Mouse (Mus musculus): ENCODE results near the gene Src.

Src gene

DNA sequence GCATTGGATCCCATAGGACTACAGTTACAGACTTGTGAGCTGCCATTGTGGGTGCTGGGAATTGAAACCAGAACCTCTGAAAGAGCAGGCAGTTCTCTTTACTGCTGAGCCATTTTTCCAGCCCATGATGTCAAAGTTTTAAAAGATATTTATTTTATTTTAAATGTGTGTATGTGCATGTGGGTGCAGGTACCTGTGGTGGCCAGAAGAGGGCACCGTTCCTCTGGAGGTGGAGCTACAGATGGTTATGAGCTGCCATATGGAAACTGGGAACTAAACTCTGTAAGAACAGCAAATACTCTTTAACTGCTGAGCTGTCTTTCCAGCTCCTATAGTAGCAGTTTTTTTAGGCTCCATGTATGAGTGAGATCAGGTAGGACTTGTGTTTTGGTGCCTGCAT, 23.1 kb downstream of the Src start:
- no peak for DNase-seq

DNA sequence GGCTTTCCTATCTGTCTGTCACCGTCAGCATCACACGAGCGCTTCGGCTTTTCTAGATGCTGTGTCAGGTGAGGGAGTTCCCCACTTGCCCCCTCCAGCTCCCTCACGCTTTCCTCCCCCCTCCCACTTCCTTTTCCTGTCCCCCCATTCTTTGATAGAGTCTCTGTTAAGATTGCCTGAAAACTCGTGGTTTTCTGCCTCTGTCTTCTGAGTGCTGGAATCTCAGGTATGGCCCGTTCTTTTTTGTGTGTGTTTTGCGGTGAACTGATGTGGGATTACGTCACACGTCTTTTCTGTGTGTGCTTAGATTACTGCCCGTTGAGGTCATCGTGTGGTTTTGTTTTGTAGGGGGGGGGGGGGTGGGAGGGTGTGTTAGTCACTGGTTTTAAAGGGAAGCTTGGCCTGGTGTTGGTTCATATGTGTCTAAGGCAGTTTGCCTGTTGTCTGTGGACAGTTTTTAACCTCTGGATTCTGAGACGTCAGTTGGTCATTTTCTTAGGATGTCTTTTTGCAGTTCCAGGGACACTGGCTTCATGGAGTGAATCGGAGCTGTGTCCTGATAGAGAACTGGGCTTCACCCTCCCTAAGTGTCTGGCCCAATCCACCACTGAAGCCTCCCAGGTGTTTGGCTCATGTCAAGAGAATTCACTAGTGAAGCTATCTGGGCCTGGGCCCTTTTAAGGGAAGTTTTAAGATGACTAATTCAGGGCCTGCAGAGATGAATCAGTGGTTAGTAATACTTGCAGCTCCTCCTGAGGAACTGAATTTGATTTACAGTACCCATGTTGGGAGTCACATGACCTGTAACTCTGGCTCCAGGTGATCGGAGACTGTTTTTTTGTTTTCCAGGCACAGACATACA, 29.3 kb downstream of the Src start:
- DNase-seq = no peak

DNA sequence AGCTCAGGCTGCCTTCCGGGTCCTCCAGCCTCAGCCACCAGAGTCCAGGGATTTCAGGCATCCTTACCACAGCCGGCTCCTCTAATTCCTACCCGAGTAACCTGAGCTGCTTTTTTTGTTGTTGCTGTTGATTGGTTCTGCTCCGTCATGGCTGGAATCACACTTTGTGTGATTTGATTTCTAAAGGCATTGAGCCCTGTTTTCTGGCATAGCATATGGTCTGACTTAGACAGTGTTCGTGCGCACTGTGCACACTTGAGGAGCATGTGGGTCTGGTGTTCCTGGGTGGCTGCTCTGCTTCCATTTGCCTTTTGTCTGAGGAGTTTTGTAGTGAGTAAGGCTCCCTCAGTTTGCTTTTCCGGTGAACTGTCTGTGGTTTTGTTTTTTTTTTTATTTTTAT, 30.1 kb downstream of the Src start:
- DNase-seq = no peak

DNA sequence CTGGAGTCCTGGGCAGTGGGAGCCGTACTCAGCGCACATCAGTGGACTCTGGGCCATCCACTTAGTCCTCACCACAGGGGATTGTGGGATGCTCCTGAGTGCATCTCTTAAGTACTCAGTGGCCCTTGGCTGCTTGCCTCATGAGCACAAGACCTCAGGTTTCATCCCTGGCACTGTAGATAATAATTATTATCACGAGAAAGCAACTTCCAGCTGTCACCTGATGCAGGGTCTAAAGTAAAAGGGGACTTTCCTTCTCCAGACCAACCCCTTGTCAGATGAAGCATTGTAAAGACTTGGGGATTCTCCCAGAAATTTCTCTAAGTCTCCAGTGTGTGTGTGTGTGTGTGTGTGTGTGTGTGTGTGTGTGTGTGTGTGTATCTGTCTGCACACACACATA, 32.7 kb downstream of the Src start:
- DNase-seq = no peak

DNA sequence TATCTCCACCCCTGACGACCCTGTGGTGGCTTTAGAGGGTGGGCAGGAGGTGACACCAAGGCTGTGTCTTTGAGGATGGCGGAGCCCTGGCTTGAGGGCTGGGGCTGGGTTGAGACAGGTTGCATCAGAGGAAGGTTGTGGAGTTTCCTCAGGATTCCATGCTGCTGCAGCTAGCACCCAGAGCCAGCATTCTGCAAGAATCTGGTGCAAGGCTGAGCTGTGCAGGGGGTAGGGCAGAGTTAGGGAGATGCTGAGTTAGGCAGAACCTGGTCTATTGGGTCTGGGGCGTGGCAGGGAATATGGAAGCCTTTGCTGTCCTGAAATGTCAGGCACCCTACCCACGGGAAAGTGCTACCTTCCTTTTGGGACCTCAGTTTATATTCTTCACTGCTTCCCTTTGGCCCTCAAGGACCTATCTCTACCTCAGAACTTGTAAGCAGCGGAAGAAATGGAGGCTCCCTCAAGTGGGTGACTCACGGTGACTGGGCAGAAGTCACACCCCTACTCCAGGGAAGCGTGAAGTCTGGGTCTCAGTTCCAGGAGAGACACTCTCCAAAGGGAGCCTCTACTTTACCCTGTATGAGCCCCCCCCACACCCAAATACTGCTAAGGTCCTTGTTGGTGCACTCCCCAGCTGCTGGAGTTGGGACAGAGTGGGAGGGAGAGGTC, 33.3 kb downstream of the Src start:
- no peak for DNase-seq

DNA sequence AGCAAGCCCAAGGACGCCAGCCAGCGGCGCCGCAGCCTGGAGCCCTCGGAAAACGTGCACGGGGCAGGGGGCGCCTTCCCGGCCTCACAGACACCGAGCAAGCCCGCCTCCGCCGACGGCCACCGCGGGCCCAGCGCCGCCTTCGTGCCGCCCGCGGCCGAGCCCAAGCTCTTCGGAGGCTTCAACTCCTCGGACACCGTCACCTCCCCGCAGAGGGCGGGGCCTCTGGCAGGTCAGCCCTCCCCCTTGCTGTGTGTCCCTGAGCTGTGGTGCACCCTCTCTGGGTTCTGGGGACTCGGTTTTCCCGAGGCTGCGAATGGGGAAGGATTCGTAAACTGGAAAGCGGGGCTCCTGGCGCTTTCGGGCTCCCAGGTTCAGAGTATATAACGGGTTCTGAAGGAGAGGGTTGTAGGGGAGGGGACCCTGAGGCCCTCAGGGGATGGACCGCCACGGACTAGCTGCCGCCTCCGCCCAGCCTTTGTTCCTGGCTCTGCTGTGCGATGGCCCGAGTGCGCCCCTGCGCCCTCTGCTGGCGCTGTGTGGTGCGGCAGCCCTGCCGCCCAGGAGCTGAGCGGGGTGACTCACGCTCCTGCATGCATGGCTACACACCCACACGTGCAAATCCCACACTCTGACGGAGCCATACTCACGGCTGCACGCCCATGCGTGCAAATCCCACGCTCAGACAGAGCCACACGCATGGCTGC, 39.0 kb downstream of the Src start:
- peak; percentile 96 to 97 for DNase-seq

DNA sequence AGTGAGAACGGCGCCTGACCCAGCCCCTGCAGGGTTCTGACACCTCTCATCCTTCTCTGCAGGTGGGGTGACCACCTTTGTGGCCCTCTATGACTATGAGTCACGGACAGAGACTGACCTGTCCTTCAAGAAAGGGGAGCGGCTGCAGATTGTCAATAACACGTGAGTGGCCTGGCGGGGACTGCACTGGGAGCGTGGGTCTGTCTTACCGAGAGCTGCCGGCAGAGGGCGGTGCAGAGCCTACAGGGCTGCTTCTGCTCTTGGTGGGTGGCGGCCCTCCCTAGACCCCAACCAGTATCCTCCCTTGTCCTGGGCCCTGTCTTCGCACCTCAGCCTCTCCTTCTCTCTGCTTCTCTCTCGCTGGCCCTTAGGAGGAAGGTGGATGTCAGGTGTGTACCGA, 40.2 kb downstream of the Src start:
- DNase-seq = peak; percentile 89 to 96

DNA sequence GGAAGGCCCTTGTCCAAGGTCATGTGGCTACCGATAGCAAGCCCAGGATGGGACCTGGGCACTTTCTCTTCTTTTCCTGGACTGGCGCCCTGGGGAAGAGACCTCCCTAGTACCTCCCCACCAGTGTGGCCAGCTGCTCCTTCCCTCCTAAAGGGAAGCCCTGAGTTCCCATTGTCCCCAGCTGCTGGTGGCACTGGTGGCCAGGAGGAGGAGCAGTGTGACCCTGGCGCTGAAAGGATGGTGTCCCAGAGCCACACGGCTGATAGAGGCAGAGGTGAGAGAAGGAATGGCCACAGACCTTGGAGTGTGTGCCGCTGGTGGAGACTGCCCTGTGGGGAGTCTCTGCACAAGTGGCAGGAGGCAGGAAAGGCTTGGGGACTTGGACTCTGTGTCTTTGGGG, 41.5 kb downstream of the Src start:
- peak in 1 of 2 experiments; percentile 36 for DNase-seq

DNA sequence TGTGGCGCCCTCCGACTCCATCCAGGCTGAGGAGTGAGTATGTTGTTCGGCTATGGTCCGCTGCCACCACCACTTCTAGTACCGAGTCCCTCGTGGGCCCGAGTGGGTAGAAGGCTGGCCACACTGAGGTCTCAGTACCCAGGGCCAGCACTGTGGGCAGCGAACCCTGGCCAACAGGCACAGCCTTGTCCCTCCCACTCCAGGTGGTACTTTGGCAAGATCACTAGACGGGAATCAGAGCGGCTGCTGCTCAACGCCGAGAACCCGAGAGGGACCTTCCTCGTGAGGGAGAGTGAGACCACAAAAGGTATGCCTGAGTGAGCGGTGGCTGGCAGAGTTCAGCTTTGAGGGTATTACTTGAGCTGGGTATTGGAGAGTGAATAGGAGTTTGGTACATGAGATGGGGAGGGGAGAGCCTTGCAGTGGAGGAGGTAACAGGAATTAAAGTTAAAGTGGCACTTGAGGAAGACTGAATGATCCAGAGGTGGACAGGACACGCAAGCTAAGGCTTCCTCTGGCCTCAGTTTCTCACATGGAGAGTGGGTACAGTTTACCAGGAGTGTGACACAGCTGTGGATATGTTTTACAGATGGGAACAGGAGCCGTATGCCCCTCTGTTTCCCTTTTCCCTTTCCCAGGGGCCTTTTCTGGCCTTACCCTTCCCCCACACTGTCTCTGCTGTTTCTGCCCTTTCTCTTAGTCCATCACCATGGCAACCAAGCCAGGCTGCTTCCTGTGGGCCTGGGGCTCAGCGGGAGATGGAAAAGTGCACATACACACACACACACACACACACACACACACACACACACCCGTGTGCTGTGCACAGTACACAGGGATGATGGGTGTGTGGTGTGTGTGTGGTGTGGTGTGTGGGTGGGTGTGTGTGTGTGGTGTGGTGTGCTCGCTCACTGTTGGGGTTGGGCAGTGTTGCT, 44.8 kb downstream of the Src start:
- peak in 1 of 2 experiments; percentile 61 for DNase-seq

DNA sequence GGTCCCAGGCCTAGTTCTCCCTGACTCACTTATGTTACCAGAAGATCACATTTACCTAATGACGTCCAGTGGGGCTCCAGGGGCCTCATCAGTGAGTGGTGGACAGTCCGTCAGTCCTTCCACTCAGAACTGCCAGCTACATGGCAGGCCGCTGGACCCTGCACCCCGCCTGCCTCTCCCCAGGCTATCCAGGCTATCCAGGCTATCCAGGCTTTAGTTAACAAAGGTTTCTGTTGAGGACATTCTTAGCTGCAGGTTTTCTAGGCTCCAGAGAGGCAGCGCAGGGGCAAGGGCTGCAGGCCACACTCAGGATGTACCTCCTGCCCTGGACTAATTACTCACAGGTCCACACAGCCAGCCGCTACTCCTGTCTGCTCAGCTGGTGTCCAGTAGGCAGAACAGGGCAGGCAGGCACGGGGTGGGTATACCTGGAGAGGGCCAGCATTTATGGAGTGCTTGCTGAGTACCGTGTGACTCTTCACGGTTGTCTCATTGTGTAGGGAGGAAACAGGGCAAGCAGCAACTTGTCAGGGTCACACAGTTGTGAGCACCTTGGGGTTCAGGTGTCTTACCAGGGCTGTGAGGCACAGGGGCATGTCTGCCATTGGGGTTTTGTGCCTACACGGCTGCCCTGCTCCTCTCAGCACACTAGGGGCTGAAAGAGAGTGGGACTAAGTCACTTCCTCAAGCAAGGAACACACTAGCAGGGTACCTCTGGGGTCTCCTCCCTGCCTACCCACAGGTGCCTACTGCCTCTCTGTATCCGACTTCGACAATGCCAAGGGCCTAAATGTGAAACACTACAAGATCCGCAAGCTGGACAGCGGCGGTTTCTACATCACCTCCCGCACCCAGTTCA, 45.9 kb downstream of the Src start:
- peak in 1 of 2 experiments; percentile 6 for DNase-seq

DNA sequence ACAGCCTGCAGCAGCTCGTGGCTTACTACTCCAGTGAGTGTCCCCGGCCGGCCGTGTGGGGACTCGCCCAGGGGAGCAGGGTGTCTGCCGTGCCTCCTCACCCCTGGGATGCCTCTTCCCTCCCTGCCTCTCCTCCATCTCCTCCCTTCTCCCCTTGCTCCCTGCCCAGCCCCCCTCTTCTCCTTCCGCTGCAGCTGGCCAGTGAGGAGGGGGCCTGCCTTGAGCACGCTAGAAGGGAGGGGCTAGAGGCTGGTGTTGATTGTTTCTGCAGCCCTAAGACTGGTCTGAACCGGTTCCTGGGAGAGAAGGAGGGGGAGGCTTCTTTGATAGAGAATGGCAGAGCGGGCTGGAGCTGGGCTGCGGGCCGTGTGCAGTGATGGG, 46.5 kb downstream of the Src start:
- peak in 1 of 2 experiments; percentile 44 for DNase-seq

DNA sequence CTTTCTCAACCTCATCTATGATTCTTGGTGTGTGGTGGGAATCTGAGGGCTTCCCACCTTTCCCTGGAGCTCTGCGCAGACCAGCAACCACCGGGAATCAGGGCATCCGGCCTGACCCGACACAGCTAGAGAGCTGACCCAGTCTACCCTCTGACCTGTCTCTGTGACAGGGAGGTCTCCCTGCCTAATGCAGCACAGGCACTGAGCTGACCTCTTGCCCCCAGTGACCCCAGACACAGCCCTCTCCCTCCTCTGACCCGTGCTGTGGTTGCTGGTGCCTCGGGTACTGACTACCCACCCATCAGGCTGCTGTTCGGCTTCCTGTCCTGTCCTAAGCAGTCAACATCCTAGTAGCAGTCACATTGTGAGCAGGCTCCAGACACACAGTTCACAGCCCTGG, 48.6 kb downstream of the Src start:
- DNase-seq = no peak

DNA sequence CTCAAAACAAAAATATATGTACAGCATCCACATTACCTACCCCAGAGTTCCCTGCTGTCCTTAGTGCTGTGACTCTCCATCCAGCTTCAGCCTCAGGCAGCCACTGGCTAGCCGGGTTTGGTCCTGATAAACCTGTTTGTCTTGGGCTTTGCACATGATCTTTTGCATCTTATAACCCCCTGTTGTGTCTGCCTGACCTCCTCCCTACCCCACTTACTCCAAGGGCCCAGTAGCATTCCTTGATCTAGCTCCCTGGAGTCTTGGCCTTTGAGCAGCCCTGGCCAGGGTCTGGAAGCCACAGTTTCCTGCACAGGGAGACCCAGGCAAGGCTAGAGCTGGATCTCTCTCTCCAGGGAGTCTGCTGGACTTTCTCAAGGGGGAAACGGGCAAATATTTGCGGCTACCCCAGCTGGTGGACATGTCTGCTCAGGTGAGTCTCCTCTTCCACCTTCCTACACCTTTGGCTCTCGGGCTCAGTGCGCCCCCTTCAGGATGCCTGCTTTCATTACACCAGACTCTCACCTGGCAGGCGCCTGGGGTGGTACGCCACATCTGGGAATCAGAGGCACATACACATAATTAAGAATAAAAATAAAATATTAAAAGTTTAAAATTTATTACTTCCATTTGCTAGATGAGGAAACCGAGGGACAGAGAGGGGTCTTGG, 50.0 kb downstream of the Src start:
- peak in 1 of 2 experiments; percentile 48 for DNase-seq

DNA sequence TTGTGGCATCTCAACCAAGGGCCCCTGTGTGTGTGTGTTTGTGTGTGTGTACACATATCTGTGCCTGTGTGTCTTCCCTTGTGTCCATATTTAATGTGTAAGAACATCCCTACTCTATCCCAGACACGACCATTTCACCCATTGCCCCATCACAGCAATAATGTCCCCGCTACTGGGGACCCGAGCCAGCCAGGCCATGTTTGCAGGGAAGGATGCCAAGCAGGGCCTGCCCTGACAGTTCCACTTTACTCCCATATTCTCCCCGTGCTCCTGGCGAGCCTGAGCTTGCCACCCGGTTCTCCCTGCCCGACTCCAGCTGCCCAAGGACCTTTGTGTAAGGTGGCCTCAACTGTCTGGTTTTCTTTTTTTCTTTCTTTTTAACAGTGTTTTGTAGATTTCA, 53.0 kb downstream of the Src start:
- peak; percentile 44 to 52 for DNase-seq

DNA sequence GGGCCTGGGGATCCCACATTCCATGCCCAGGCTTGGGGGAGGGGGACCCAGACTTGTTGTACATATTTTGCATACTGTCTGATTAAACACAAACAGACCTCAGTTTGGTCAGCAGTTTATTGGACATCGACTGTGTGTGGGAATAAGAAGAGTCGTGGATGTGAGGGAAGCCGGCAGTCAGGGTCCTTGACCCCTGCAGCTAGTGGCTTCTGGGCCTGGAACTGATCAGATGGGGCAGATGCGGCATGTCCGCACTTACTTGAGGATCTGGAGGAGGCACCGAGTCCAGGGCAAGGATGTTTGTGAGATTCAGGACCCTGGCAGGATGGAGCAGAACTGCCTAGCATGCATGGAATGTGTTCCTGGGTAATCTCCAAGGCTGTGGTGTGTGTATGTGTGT, 53.5 kb downstream of the Src start:
- no peak for DNase-seq

DNA sequence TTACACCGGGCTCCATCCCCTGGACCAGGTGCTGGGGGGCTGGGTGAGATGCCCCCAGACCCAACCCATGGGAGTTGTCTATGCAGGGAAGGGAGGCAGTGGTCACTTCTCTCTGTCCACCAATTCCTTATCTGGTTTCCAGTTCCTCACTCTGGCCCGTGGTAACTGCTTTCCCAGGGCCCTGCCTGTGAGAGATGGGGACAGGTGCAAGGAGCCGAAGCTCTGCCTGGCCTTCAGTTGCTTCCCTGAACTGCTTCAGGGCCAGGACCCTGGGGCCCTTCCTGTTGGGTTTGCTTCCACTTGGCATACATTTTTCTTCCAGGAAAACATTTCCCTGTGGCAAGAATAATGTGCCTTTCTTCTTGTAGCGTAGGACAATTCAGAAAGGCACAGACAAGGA, 54.2 kb downstream of the Src start:
- no peak for DNase-seq

DNA sequence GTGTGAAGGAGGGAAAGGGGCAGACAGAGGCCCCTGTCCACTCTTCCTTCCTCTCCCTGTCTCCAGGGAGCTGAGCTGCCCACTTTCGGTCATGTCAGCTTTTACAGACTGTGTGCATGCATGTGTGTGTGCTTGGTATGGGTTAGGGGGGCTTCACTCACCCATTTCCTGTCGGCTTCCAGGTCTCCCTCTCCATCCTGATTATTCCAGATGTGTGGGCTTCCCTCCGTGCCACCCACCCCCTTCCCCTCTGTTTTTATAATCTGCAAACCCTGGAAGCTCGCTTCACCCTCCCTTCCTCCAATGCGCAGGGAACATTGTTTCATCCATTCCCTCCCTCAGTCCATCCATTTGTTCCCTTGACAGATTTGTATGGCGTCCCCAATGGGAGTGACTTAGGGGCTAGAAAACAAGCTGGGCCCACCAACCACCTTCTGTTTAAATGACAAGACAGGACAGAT, 56.1 kb downstream of the Src start:
- DNase-seq = no peak

DNA sequence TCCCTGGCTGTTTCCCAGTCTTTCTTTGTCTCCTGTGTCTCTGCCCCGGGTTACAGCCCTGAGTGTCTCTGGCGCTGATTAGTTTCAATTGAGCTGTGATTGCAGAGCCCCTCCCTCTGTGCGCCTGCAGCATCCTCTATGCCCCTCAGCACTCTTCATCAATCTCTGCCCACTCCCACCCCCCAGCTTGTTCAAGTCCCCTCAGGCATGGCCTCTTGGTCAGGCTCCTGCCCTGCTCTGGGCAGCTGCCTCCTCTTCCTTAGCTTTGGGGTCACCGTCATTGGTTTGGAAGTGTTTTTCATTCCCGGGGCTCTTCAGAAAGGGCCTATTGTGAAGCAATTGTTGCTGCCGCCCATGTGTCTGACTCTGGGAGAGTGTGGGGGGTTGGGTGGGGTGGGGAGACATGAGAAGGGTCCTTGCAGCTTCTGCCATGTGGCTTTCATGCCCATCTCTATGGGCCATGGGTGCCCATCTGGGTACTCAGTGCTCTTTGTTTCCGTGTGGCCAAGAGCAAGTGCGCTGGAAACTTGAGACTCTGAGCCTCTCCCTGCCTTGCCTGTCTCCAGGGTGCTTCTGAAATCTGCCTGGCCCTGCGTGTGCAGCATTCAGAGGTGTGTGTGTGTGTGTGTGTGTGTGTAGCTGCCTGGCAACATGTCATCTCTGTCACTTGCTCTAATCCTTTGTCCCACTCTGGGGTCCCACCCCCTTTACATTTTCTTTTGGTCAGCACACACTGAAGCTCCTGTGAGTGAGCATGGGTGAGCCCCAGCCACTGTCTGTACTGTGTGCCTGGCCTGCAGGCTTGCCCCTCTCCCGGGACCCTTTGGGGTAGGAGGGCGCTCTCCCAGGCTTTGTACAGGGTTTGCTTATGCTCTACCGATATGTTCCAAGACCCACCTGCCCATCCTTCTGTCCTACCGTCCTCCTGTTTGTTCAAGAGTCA, 57.5 kb downstream of the Src start:
- DNase-seq = no peak

DNA sequence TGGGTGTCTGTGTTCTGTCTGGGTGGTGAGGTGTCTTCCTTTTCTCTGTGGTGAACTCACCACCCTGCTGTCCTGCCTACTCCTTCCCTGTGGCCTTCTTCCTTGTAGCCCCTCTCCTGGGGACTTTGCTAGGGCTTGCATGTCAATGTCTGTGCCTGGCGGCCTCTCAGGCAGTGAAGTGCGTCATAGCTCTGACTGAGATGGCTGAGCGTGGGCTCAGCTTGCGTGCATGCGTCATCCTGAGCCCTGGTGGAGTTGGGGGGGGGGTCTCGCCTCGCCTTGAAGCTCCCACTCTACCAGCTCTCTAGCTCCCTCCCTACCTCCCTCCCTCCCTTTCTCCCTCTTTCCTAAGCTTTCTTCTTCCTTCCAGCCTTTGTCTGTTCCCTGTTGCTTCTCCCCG, 60.4 kb downstream of the Src start:
- no peak for DNase-seq

Measured in cerebellum, postnatal 14 days (tissue).